Mouse (Mus musculus): ENCODE measurements around the gene Csrp3.

Csrp3 gene

DNA sequence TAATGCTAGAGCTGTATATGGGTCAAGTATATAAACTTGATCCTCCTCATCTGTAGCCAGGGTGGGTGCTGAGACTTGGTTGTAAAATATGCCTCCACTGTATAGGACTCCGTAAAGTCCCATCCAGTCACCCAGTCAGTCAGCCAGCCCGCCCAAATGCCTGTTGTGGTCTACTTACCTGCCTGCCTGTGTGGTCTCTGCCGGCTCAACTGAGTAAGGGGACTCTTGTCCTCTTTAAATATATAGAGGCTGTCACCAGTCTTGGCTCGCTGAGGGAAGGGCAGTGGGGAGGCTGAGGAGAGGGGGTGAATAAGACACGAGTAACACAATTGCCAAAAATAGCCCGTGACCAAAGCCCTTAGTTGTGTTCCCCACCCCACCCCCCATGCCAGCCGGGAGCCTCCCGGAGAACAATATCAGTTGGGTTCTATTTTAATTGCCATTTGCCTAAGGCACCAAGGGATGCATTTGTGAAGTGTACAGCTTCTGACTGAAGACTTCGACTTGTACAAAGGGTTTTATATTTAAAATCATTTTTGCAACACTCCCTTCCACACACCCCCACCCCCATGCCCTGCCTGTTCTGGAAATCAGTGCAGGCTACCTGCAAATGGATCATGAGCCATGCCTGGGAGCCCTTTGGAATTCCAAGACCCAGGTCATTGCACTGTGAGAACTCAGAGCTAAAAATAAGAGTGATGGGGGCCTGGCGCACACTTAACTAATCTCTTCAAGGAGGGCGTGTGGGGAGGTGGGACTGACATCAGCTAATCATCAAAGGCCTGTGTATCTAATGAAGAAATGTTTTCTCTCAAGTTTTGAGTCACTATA, at the start of gene Csrp3:
Gene Csrp3 (minus strand): TSS at position 214 of the 831 bp plus-strand sequence.
- DNase-seq (ENCODE audit: low spot score in 2 of 2) = no peak

- DNase-seq (ENCODE audit: low spot score in 2 of 2) = no peak
Observed at GRCm38 (mm10) chr7:48896051-48896450, 48.2 kb upstream of the Csrp3 start.

DNA sequence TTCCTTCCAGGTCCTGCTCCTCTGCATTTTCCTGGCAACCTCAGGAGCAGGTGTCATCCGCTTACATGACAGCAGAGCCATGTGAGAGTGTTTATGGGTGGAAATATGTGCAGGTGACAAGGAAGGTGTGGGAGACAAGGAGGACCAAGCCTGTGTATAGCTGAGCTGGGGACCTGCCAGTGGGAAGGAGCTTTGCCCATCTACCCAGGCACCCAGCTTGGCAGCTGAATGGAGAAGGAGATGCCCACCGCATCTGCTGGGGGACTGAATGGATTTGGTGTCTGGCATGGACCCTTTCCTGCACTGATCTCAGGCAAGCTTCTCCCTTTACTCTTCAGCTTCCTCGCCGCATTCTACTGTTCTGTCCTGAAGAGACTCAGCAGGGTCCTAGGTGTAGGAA, 47.6 kb upstream of the Csrp3 start:
- DNase-seq (ENCODE audit: low spot score in 2 of 2) = no peak

DNA sequence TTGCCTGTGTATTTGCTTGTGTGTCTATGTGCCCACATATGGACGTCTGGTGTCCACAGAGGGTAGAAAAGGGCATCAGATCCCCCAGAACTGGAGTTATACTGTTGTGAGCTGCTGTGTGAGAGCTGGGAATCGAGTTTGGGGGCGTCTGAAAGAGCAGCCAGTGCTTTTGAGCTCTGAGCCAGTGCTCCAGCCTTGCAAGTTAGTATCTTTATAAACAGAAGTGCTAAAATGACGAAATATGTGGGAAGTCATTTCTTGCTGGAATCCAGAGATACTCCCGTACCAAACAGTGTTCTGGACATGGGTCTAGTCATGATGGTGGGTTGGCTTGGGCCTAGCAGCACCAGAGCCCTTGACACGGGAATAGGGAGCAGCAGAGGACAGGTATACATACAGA, 46.9 kb upstream of the Csrp3 start:
- DNase-seq (ENCODE audit: low spot score in 2 of 2) = no peak

GRCm38 (mm10) chr7:48894152-48894551, 46.3 kb upstream of the Csrp3 start:
- peak in 1 of 2 experiments; percentile 73 for DNase-seq (ENCODE audit: low spot score in 2 of 2)

GRCm38 (mm10) chr7:48893093-48893492, 45.3 kb upstream of the Csrp3 start:
- DNase-seq (ENCODE audit: low spot score in 2 of 2) = no peak

DNA sequence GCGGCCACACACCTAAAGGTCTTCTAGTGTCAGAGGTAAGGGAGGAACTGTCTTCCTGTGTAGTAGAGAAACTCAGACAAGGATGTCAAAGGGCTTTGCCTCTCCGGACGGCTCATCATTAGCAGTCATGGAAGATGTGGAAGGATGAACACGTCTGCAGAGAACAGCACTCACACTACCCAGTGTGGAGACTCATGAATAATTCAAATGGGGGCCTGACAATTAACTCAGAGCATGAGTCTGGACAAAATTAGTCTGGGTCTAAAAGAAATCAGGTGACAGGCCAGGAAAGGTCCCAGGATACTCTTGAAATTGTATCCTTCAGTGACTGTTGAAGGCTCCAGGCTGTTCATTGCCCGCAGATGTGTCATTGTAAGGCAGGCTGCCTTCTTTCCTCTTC, 43.2 kb upstream of the Csrp3 start:
- no peak for DNase-seq (ENCODE audit: low spot score in 2 of 2)

- no peak for DNase-seq (ENCODE audit: low spot score in 2 of 2)
Observed at GRCm38 (mm10) chr7:48888751-48889150, 40.9 kb upstream of the Csrp3 start.

- no peak for DNase-seq (ENCODE audit: low spot score in 2 of 2)
Observed at GRCm38 (mm10) chr7:48887973-48888372, 40.1 kb upstream of the Csrp3 start.

DNA sequence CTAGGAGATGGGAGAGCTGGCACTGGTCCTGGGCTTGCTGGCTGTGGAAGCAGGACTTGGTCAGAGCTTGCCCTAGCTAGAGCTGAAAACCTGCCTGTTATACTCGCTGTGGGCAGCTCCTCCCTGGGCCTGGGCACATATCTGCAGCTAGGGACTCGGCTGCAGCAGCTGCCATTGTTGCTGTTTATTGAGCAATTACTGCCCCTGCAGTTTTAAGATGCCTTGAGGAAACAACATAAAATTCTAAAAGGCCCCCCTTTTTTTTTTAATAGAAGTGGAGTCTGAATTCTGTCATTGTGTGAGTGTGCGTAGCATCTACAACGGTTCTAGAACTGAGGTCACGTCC, 36.4 kb upstream of the Csrp3 start:
- no peak for DNase-seq (ENCODE audit: low spot score in 2 of 2)

GRCm38 (mm10) chr7:48883525-48884265, 35.9 kb upstream of the Csrp3 start:
- no peak for DNase-seq (ENCODE audit: low spot score in 2 of 2)

DNA sequence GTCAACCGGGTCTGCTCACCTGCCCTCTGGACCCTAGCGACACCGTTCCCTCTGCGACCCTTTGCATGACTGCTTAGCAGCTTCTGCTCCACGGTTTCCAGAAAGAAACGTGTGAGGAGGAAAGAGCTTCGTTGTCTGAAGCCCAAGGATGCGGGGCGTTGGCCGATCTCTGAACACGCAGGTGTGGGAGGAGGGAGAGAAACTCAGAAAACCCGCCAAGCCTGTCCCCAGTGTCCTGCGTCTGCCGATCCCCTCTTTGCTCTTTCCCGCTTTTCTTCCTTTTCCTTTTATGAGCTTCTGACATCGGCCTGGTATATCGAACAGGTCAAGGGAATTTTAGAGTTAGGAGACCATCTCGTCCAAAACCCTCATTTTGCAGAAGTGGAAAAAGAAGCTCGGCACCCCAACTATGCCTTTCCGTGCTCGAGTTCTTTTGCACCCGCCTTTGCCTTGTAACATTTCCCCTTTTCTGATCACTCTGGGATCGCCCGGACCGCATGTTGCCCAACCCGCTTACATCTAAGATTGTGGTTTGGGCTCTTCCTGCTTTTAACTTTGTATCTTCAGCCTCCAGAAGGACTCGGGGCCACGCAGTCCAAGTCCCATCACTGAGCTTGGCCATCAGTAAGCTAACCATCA, 34.3 kb upstream of the Csrp3 start:
- no peak for DNase-seq (ENCODE audit: low spot score in 2 of 2)

GRCm38 (mm10) chr7:48881486-48881885, 33.7 kb upstream of the Csrp3 start, which contains the start of gene E2f8:
Gene E2f8, minus strand, starts transcription at chr7:48881596.
- DNase-seq (ENCODE audit: low spot score in 2 of 2) = peak; percentile 78 to 84

DNA sequence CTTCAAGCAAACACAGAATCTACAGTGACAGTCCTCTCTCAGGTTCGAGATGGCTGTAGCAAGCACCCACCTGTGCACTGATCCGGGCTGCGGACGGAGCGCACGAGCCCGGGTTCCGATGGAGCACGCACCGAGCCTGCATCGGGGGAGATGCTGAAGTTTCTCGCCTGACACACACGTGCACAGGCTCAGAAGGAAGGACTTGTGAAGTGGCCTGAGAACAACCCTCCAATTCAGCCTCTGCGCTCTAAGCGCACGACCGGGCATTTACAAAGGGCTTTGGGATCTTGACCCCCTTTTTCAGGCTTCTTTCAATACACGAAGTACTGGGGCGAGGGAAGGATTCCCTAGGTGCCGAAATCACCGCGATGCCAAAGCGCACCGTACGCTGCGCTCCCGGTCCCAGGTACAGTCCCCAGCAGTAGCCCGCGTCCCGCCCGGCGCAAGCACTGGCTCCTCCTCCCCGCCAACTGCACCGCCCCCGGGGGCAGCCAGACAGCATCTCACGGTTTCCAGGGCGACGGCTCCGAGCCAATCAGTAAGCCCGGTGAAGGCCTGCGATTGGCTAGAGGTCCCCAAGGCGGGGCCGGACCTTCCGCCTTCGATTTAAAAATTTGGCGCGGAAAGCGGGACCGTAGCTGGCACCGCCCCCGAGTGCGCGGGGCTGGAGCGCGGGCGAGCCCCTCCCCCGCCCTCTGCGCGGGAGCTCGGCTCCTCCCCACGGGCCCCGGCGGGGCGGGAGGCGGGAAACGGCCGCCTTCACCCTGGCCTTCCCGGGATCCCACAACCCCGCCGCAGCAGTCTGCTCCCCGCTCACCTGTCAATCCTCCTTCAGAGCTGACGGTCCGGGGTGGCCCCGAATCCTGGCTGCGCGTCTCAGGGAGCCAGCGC, 33.0 kb upstream of the Csrp3 start:
- DNase-seq (ENCODE audit: low spot score in 2 of 2) = peak; percentile 95 to 98

DNA sequence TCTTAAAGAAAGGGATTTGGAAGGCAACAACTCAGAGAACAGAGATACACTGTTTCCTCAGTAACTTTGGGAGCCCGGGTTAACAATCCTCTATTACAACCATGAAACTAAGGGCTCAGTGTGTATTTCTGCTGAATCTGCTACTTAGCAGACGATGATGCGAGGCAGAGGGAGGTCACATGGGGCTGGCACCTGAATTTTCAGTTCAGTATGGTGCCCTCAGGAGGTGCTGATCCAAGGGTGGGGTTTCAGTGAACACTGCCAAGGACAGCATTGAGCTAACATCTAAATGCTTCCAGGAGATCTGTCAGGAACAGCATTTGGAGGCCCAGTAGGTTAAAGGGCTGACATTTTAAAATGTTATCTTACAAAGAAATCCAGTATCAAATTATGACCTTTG, 31.7 kb upstream of the Csrp3 start:
- DNase-seq (ENCODE audit: low spot score in 2 of 2) = no peak

GRCm38 (mm10) chr7:48877786-48878390, 30.1 kb upstream of the Csrp3 start:
- no peak for DNase-seq (ENCODE audit: low spot score in 2 of 2)

DNA sequence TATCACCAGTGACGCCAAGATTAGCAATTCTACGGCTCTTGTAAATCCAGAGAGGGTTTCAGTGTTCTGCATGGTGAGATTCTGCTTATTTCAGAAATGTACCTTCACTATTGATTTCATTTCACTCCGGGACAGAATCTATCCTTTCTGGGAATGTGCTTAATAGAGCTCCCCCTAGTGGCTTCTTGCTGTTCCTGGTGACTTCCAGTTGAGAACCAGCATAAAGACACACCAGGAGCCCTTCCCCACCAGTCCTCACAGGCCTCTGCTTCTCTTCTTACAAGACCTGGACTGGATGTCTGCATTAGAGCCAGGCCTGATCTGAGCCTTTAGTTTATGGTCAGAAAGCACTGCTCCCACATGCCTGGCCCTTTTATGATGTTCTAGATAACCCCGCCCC, 28.7 kb upstream of the Csrp3 start:
- no peak for DNase-seq (ENCODE audit: low spot score in 2 of 2)

DNA sequence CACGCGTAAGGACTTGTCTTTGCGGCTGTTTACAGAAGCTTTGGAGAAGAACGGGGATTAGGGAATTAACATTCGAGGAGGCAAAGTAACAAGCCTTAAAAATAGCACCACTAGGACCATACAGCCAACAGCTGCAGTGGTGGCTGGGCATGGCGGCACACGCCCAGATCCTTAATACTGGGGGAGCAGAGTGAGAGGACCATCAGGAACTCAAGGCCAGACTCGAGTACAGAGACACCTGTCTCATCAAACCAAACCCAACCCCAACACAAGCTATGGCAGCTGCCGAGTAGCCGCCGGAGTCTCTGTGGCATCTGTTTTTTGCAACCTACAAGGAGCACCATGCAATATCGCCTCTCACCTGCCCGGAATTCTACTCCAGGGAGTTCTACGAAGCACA, 27.3 kb upstream of the Csrp3 start:
- DNase-seq (ENCODE audit: low spot score in 2 of 2) = no peak

- DNase-seq (ENCODE audit: low spot score in 2 of 2) = no peak
Observed at GRCm38 (mm10) chr7:48871292-48871691, 23.5 kb upstream of the Csrp3 start.

- no peak for DNase-seq (ENCODE audit: low spot score in 2 of 2)
Observed at GRCm38 (mm10) chr7:48870579-48871180, 22.8 kb upstream of the Csrp3 start.

DNA sequence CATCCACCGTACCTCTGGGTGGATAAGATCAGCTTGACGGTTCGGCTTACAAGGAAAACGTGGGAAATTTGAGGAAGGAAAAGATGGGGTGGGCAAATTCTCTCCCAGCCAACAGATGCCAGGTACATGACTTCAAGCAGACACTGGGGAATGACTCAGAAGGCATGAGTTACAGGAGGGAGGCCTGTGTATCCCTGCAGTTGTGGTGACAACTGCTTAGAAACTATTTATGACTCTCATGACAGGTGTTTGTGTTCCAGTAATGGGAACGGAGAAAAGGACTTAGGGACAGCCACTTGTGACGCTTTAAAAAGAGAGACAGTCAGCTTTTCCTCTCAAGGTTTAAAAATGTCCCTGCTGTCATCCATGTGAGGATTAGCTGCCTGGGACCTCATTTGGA, 22.3 kb upstream of the Csrp3 start:
- no peak for DNase-seq (ENCODE audit: low spot score in 2 of 2)

Measured in urinary bladder, postnatal 4 days (tissue).